Mouse (Mus musculus): ENCODE results near the gene Ano4.

Ano4 gene

DNA sequence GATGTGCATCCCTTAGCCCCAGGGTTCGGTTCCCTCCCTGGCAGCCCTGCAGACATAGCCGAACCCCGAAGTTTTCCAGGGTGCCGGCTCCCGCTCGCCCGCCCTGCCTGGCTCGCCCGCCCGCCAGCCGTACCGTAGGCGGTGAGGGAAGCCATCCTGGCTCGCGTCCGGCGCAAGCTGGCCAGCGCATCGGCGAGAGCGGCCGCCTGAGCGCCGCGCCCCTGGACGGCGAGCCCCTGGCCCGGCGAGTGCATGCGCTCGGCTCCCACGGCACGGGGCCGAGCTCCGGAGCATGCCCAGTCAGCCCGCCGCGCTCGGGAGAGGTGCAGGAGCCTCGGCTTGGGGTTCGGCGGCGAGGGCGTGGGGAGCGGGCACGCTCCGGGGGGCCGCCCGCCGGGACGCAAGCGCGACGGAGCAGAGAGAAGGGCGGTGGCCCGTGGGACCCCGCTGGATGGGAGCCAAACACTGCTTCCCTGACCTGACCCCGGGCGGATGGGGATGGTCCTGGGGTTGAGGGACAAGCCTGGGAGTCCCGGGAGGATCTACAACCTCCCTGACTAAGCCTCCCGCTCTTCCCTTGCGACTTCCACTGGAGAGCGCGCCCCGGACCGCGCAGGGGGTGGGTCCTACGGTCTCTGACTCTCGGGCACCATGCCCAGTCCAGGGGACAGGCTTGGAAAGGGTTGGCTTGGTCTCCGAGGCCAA lies at the start of gene Ano4:
TSS of gene Ano4 (minus strand) at position 272 of the 705 bp plus-strand sequence.
- DNase-seq (ENCODE audit: low read depth, low spot score) = peak; percentile 38

GRCm38 (mm10) chr10:89392687-89393086 lies 48.1 kb upstream of the Ano4 start:
- peak; percentile 54 for DNase-seq (ENCODE audit: low read depth, low spot score)

DNA sequence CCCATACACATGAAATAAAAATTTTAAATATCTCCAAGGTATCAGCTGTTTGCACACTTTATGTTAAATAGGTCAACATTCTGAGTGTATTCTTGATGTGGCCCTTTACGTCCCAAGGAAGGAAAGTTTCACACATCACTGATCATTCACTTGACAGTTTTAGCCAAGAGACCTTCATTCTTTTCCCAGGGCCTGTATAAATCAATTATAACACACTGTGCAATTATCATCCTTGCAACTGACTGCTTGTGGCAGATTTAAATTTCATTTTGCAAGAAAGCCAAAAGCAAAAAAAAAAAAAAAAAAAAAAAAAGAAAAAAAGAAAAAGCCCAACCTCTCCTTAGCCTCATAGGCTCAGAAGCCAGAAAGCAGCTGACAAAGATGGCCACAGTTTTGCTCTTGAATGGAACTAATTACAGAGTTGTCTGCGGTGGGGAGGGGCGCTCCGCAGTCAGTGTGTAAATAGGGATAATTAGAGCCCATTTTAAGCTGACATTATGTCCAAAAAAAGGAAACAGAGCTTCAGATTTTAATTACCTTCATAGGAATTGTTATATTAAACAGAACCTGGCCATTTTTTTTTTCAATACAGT lies 47.1 kb upstream of the Ano4 start:
- no peak for DNase-seq (ENCODE audit: low read depth, low spot score)

- no peak for DNase-seq (ENCODE audit: low read depth, low spot score)
Observed at GRCm38 (mm10) chr10:89386461-89386860, 41.9 kb upstream of the Ano4 start.

GRCm38 (mm10) chr10:89383462-89383861 lies 38.9 kb upstream of the Ano4 start:
- peak; percentile 89 for DNase-seq (ENCODE audit: low read depth, low spot score)

DNA sequence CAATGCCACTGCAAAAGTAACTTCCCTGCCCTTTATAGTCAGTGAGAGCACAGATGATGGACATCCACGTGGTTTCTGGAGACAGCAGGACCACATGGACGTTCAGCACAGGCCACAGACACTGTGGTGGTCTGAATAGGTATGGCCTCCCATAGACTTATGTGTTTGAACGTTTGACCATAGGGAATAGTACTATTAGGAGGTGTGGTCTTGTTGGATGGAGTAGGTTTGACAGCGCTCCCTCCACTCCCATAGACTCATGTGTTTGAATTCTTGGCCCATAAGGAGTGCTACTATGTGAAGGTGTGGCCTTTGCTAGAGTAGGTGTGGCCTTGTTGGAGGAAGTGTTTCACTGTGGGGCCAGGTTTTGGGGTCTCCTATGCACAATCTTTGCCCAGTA lies 33.2 kb upstream of the Ano4 start:
- no peak for DNase-seq (ENCODE audit: low read depth, low spot score)

GRCm38 (mm10) chr10:89370051-89370450 lies 25.5 kb upstream of the Ano4 start:
- peak; percentile 37 for DNase-seq (ENCODE audit: low read depth, low spot score)

DNA sequence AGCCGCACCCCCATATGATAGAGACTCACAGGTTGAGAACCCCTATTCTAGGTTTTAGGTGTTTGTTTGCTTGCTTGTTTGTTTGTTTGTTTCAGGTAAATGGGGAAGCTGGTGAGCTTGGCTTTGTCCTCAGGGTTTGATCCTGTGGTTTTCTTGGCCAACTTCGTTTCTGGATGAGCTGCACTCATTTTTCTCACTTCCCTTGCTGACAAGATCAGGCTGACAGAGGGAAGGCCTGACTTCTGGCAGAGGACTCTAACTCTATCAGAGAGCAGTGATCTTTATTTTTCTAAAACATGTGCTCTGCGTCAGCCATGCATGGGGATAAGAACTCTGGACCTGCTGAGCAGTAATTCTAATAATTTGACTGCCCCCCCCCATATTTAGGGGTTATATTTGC lies 14.4 kb upstream of the Ano4 start:
- no peak for DNase-seq (ENCODE audit: low read depth, low spot score)

- DNase-seq (ENCODE audit: low read depth, low spot score) = no peak
Observed at GRCm38 (mm10) chr10:89354639-89355038, 10.1 kb upstream of the Ano4 start.

DNA sequence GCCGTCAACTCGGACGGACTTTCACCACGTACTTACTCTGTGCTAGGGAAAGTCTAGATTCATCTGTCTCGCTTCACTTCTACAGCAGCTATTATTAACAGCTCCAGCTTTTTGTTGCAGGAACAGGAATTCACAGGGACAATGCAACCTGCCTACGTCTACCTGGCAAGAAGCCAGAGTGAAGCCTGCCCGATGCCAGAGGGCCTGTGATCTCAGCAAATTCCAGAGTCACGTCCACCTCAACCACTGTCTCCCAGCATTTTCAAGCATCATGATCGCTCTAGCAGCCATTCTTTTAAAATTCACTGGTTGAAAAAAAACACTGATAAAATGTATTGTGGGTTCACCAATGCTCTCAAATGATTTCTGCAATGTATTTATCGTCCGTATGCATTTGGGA lies 6.9 kb upstream of the Ano4 start:
- DNase-seq (ENCODE audit: low read depth, low spot score) = no peak

- no peak for DNase-seq (ENCODE audit: low read depth, low spot score)
Observed at GRCm38 (mm10) chr10:89345606-89346005, 1.0 kb upstream of the Ano4 start.

DNA sequence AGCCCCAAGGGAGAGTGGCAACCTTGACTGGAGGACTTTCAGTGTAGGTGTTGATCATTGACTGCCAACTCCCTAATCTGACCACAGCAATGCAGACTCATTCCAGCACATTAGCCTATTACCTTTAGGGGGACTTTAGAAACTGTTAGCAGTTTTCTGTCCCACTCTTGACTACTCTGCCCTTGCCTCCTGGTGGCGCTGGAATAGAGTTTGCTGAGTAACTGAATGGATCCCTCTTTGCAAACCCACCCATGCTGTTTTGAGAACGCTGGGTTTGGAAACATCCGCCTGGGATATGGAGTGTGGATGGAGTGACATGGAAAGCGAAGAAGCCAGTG lies 603 bp upstream of the Ano4 start:
- DNase-seq (ENCODE audit: low read depth, low spot score) = peak; percentile 34

DNA sequence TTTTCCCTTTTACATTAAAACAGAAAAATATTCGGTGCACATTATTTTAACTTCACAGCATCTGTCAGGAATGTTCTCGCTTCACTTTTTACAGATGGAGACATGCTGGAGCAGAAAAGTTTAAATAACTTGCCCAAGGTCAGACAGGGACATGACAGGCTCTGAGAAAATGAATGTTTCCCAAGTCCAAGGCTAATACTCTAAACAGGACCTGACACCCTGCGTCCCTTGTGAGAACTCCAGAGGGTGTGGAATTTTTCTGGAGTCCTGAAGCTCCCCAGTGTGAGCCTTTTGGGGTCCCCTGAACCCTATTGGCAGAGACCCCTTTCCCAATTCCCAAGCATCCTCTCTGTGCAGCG lies 451 bp downstream of the Ano4 start:
- DNase-seq (ENCODE audit: low read depth, low spot score) = no peak

GRCm38 (mm10) chr10:89343716-89344115 lies 846 bp downstream of the Ano4 start:
- no peak for DNase-seq (ENCODE audit: low read depth, low spot score)

DNA sequence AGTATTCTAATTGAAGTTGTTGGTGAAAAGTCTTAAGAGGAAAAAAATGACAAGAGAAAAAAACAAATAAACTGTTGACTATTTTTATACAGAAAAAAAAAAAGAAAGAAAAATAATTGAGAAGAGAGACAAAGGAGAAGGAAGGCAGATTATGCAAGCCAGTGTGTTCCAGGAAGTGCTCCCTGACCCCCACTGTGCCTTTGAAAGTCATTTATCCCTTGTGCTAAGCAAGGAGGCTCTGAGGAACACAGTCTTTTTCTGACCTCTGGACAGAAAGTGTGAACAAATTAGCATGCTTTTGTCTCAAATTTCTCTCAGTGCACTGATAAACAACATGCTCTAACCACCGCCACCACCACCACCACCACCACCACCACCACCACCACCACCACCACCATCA lies 14.3 kb downstream of the Ano4 start:
- peak; percentile 54 for DNase-seq (ENCODE audit: low read depth, low spot score)

DNA sequence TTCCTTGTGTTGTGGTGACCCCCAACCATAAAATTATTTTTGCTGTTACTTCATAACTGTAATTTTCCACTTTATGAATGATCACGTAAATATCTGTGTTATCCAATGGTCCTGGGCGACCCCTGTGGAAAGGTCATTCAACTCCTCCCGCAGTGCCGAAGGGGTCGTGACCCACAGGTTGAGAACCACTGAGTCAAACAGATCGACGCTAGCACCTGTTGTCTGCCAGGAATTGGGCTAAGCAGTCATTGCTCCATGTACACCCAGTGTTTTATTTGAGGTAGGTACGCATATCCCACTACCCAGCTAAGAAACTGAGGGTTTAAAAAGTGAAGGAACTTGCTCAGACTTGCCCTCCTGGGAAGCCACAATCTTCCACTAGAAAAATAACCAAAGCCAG lies 14.8 kb downstream of the Ano4 start:
- DNase-seq (ENCODE audit: low read depth, low spot score) = peak; percentile 17

DNA sequence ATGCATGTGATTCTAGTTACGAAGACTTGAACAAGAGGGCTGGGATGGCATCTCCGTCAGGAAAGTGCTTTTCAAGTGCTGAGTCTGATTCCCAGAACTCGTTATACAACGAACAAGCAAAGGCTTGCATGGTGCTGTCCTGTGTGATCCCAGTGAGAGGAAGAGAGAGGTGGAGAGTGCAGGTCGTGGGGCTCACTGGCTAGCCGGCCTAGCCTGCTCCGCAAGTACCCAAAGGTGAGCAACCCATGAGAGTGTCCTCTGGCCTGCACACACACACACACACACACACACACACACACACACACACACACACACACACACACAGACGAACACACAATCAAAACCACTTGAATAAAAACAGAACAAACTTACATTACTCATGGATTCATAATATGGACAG lies 15.7 kb downstream of the Ano4 start:
- DNase-seq (ENCODE audit: low read depth, low spot score) = no peak

DNA sequence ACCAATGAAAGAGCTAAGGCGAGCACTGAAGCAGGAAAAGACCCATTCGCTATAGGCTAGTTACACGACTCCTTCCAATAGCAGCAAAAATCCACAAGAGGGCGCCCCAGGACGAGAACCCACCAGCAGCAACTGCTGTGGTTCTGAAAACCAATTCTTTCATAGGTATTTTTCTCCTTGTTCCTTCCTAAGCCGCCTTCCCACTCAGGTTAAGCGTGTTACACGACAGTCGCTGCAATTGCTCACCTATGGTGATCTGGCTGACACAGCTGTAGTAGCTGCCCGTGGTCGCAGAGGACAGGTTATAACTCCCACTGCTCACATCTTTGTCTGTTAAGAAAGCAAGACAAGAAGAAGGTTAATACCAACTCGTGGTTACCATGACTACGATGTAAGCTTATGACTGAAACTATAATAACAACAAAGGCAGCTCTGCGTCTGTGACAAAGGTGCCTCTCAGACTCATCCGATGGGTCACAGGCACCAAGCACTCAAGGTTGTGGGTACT lies 17.5 kb downstream of the Ano4 start:
- DNase-seq (ENCODE audit: low read depth, low spot score) = peak; percentile 75

DNA sequence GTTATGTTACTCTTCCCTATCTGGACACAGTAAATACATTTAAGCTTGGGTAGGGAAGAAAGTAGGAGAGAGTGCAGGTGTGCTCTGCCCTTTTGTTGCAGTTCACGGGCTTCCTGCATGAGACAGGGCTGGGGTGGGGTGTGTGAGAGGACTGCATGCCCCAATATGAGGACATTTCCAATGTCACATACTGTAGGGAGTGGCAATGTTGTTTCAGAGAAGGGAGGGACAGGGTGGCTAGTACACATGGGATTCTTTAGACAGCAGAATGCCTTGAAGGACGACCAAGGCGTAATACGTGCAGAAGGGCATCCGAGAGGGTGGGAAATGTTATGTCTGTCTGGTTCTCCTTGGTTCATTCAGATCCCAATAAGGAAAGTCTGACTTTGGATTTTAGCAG lies 18.2 kb downstream of the Ano4 start:
- no peak for DNase-seq (ENCODE audit: low read depth, low spot score)

DNA sequence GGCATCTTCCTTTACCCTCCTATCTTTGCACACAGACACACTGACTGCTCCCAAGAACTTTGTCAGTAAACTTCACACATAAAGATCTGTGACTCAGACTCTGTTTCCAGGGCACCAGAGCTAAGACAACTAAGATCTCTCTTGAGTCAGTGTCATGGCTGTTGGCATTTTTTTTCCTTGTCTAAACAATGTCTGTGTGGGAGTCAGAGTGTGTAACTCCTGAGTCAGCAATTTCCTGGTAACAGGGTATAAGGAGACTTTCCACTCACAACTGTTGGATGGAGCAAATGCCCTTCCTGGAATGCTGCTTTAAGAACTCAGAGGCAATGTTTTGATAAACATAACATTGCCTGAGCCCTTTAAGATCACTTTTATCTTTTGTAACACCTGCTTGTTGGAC lies 37.0 kb downstream of the Ano4 start:
- DNase-seq (ENCODE audit: low read depth, low spot score) = no peak

GRCm38 (mm10) chr10:89300346-89300745 lies 44.2 kb downstream of the Ano4 start:
- no peak for DNase-seq (ENCODE audit: low read depth, low spot score)

- no peak for DNase-seq (ENCODE audit: low read depth, low spot score)
Observed at GRCm38 (mm10) chr10:89292784-89293183, 51.8 kb downstream of the Ano4 start.

- no peak for DNase-seq (ENCODE audit: low read depth, low spot score)
Observed at GRCm38 (mm10) chr10:89290698-89291097, 53.9 kb downstream of the Ano4 start.

DNA sequence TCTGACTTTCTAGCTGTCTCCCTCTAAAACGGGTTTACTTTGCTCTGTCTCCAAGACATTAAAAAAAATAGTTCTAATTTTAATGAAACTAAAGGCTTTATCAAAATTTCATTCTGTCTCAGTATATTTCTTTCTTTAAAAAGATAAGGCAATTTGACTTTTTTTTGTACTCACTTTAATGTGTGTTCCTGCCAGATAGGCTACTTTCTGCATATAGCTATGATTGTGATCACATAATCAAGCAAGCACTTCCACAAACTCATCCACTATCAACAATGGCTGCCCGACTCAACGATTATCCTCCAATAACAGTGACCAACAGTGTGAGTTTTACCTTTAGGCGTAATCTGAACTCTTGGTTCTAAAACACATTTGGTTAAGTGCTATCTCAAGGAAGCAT lies 55.3 kb downstream of the Ano4 start:
- no peak for DNase-seq (ENCODE audit: low read depth, low spot score)
